ENCODE assay signal across 8 mouse cellular contexts in genomic region chr2:163599226-163599625, GRCm38 (mm10). TPM values are rescaled to one million over a fixed set of nuclear protein-coding genes. Genes with fewer than 3 reads are reported as not detected.
DNase-seq lines count a peak whose midpoint lies in the region; ATAC-seq and TF ChIP-seq lines count a peak whose summit lies in the region.

No protein-coding gene starts in this region.

- H3K27ac ChIP-seq in kidney, embryonic 15.5 days = no peak overlapping the region
- H3K27ac ChIP-seq in CH12.LX (ENCODE audit: insufficient read depth, low read depth) = no peak overlapping the region

- H3K4me1 ChIP-seq in kidney, embryonic 15.5 days = peaks cover 41% of the 10 kb centered on the region
- peaks cover 4 to 40% of the 10 kb centered on the region in 2 experiments; a peak in 3 of 4 replicates for H3K4me1 ChIP-seq in CH12.LX (ENCODE audit: control insufficient read depth in 1 of 2, insufficient read depth in 2 of 2)

- ATAC-seq in kidney, embryonic 15.5 days (replicated peaks; ENCODE audit: low FRiP score) = no peak
- ATAC-seq in megakaryocyte-erythroid progenitor cell, adult 5-6 weeks (replicated peaks; ENCODE audit: low FRiP score, low TSS enrichment, poor library complexity, severe bottlenecking) = peak; percentile 38; the same call in 1 of the 2 replicates

- dilution Hi-C loops in CH12.LX (cut with MboI; ENCODE audit: extremely low pct_ligation_motif_present, extremely low pct_unique_long_range_greater_than_20kb, low sequenced_read_pairs) = no loop called here

- in situ Hi-C loops in CH12.LX (cut with MboI; ENCODE audit: low pct_ligation_motif_present, low pct_unique_long_range_greater_than_20kb, low sequenced_read_pairs) = loop anchor here (10.0 kb wide), 1 partner anchor 64 kb away; no protein-coding TSS in a partner anchor

- peaks cover 13% of the 10 kb centered on the region for H3K79me2 ChIP-seq in CH12.LX (replicated peaks; ENCODE audit: control insufficient read depth, extremely low read depth, insufficient read depth, poor library complexity, severe bottlenecking)

- TF ChIP-seq POLR2A in CH12.LX (IDR thresholded peaks at IDR 0.05; ENCODE audit: low read depth, low read length) = no peak

- H3K27me3 ChIP-seq in kidney, embryonic 15.5 days = no peaks in the 10 kb centered on the region
- H3K27me3 ChIP-seq in CH12.LX (replicated peaks) = peaks cover 10% of the 10 kb centered on the region

- TF ChIP-seq RAD21 in CH12.LX (IDR thresholded peaks at IDR 0.05; ENCODE audit: low read depth, low read length) = peak; percentile 33

- H3K36me3 ChIP-seq in kidney, embryonic 15.5 days = no peaks in the 10 kb centered on the region
- H3K36me3 ChIP-seq in CH12.LX (replicated peaks in 1 of 2; ENCODE audit: control insufficient read depth in 1 of 2, insufficient read depth in 1 of 2, low read length in 1 of 2) = no peaks in the 10 kb centered on the region

- TF ChIP-seq EP300 in CH12.LX (IDR thresholded peaks at IDR 0.05; ENCODE audit: low read length) = no peak

- H3K4me3 ChIP-seq in kidney, embryonic 15.5 days (replicated peaks) = no peak overlapping the region
- no peak overlapping the region for H3K4me3 ChIP-seq in CH12.LX (replicated peaks in 1 of 3; ENCODE audit: low read depth in 2 of 3, low read length in 2 of 3, poor library complexity in 1 of 3)

- WGBS in kidney, embryonic 15.5 days = 0% methylated on average over 1 of the region's 1 CpGs

- no peak overlapping the region for H3K9ac ChIP-seq in kidney, embryonic 15.5 days
- H3K9ac ChIP-seq in CH12.LX (ENCODE audit: insufficient read depth, low read depth) = no peak overlapping the region

- H3K4me2 ChIP-seq in kidney, embryonic 15.5 days = no peak overlapping the region
- H3K4me2 ChIP-seq in CH12.LX (ENCODE audit: insufficient read depth, low read depth, poor library complexity, severe bottlenecking) = no peak overlapping the region

- peak; percentile 85 to 89 for TF ChIP-seq CTCF in CH12.LX (conservative IDR thresholded peaks at IDR 0.05 in 1 of 2, IDR thresholded peaks at IDR 0.05 in 1 of 2; ENCODE audit: low read depth in 2 of 2, low read length in 2 of 2)

- no peaks in the 10 kb centered on the region for H3K9me3 ChIP-seq in kidney, embryonic 15.5 days (replicated peaks)
- H3K9me3 ChIP-seq in CH12.LX (replicated peaks; ENCODE audit: low read length) = no peaks in the 10 kb centered on the region

- DNase-seq in kidney, adult 11 months = peak; percentile 48
- DNase-seq in CH12.LX (ENCODE audit: extremely low read depth) = peak; percentile 75
- DNase-seq in adrenal gland, adult 2 months = peak; percentile 66
- DNase-seq in embryo, embryonic 11.5 days (ENCODE audit: low read depth, low spot score) = peak; percentile 43
- peak; percentile 73 for DNase-seq in kidney, postnatal 14 days
- peak; percentile 79 for DNase-seq in thymus, postnatal 14 days

TF ChIP-seq in CH12.LX, 34 proteins besides CTCF, POLR2A, EP300 and RAD21:
- TF ChIP-seq JUND (conservative IDR thresholded peaks at IDR 0.05; ENCODE audit: low read depth, low read length) = no peak
- 0 out of 2 replicates have a peak, but pooled peaks have one; percentile 17 for TF ChIP-seq MAZ (IDR thresholded peaks at IDR 0.05; ENCODE audit: low read depth, low read length)
- no peak for TF ChIP-seq MAX (IDR thresholded peaks at IDR 0.05; ENCODE audit: low read length)
- no peak for TF ChIP-seq RCOR1 (conservative IDR thresholded peaks at IDR 0.05; ENCODE audit: low read depth, low read length)
- TF ChIP-seq CHD1 (IDR thresholded peaks at IDR 0.05; ENCODE audit: low read depth, low read length) = no peak
- no peak for TF ChIP-seq UBTF (IDR thresholded peaks at IDR 0.05; ENCODE audit: low read depth, low read length)
- TF ChIP-seq CHD2 (IDR thresholded peaks at IDR 0.05; ENCODE audit: low read length) = no peak
- peak; percentile 32; the same call in 1 of the 2 replicates for TF ChIP-seq NELFE (IDR thresholded peaks at IDR 0.05; ENCODE audit: low read depth, low read length)
- TF ChIP-seq ZNF384 (IDR thresholded peaks at IDR 0.05; ENCODE audit: low read depth, low read length) = no peak
- peak; percentile 37; the same call in 1 of the 2 replicates for TF ChIP-seq TCF12 (IDR thresholded peaks at IDR 0.05; ENCODE audit: low read depth, low read length)
- no peak for TF ChIP-seq SIN3A (IDR thresholded peaks at IDR 0.05; ENCODE audit: low read length)
- no peak for TF ChIP-seq GABPA (IDR thresholded peaks at IDR 0.05; ENCODE audit: insufficient replicate concordance, low read depth, low read length)
- TF ChIP-seq NRF1 (IDR thresholded peaks at IDR 0.05; ENCODE audit: low read depth, low read length) = no peak
- TF ChIP-seq SMC3 (IDR thresholded peaks at IDR 0.05; ENCODE audit: low read depth, low read length) = peak; percentile 68
- TF ChIP-seq ELF1 (IDR thresholded peaks at IDR 0.05; ENCODE audit: low read depth, low read length) = peak; percentile 30; the same call in 1 of the 2 replicates
- no peak for TF ChIP-seq MAFK (IDR thresholded peaks at IDR 0.05; ENCODE audit: insufficient replicate concordance, low read length)
- TF ChIP-seq ETS1 (conservative IDR thresholded peaks at IDR 0.05; ENCODE audit: low read depth, low read length) = no peak
- no peak for TF ChIP-seq PAX5 (IDR thresholded peaks at IDR 0.05; ENCODE audit: low read length)
- TF ChIP-seq HCFC1 (IDR thresholded peaks at IDR 0.05; ENCODE audit: low read depth, low read length) = no peak
- no peak for TF ChIP-seq ZMIZ1 (IDR thresholded peaks at IDR 0.05; ENCODE audit: low read depth, low read length)
- TF ChIP-seq ZC3H11A (IDR thresholded peaks at IDR 0.05; ENCODE audit: low read depth, low read length) = no peak
- no peak for TF ChIP-seq ZKSCAN1 (IDR thresholded peaks at IDR 0.05; ENCODE audit: borderline replicate concordance, low read depth, low read length)
- 0 out of 2 replicates have a peak, but pooled peaks have one; percentile 47 for TF ChIP-seq MEF2A (IDR thresholded peaks at IDR 0.05; ENCODE audit: borderline replicate concordance, low read depth, low read length)

RNA-seq across cellular contexts. Expression of gene Ttpal, which starts 2.9 kb away (rescaled TPM):
- polyA plus RNA-seq in kidney, embryonic 15.5 days (2015; fragmentation: Nextera tagmentation; extraction: Ambion mirVana) = 29.2 and 30.6 TPM in 2 replicates
- 25.7 and 26.2 TPM in 2 replicates for total RNA-seq in CH12.LX (2012; rRNA removed)
- total RNA-seq in CH12.LX (2014; rRNA removed) = 32.5 and 38.9 TPM in 2 replicates
- 17.3 and 21.9 TPM in 2 replicates for polyA plus RNA-seq in CH12.LX (2012; ENCODE audit: insufficient read length, low read depth)
- total RNA-seq in adrenal gland, adult 2 months (2021) = 10 to 100 TPM; 25.6 to 27.0 TPM
- polyA plus RNA-seq in adrenal gland, adult 2 months (2012; rRNA removed) = 27.3 and 32.3 TPM in 2 replicates
- total RNA-seq in megakaryocyte-erythroid progenitor cell, adult 5-6 weeks (2014; fragmentation: Nextera tagmentation) = 15.6 and 27.3 TPM in 2 replicates
- 9.0 and 10.9 TPM in 2 replicates for total RNA-seq in megakaryocyte-erythroid progenitor cell, adult 5-6 weeks (2017)

RNA-seq across cellular contexts. Expression of gene Serinc3, which starts 45.7 kb away (rescaled TPM):
- 43.7 and 44.0 TPM in 2 replicates for polyA plus RNA-seq in kidney, embryonic 15.5 days (2015; fragmentation: Nextera tagmentation; extraction: Ambion mirVana)
- total RNA-seq in CH12.LX (2012; rRNA removed) (345 and 358 TPM in 2 replicates), CH12.LX (2014; rRNA removed) (411 and 467 TPM in 2 replicates)
- polyA plus RNA-seq in CH12.LX (2012; ENCODE audit: insufficient read length, low read depth) = 493 and 611 TPM in 2 replicates
- 100 to 1,000 TPM; 482 to 621 TPM for total RNA-seq in adrenal gland, adult 2 months (2021)
- 402 and 442 TPM in 2 replicates for polyA plus RNA-seq in adrenal gland, adult 2 months (2012; rRNA removed)
- total RNA-seq in megakaryocyte-erythroid progenitor cell, adult 5-6 weeks (2014; fragmentation: Nextera tagmentation) = 438 and 460 TPM in 2 replicates
- total RNA-seq in megakaryocyte-erythroid progenitor cell, adult 5-6 weeks (2017) = 469 and 531 TPM in 2 replicates

RNA-seq across cellular contexts. Expression of gene Pkig, which starts 59.0 kb away (rescaled TPM):
- polyA plus RNA-seq in kidney, embryonic 15.5 days (2015; fragmentation: Nextera tagmentation; extraction: Ambion mirVana) = 167 and 174 TPM in 2 replicates
- total RNA-seq in CH12.LX (2012; rRNA removed) (225 and 253 TPM in 2 replicates), CH12.LX (2014; rRNA removed) (227 and 228 TPM in 2 replicates)
- 364 and 473 TPM in 2 replicates for polyA plus RNA-seq in CH12.LX (2012; ENCODE audit: insufficient read length, low read depth)
- 10 to 100 TPM; 37.1 to 49.1 TPM for total RNA-seq in adrenal gland, adult 2 months (2021)
- polyA plus RNA-seq in adrenal gland, adult 2 months (2012; rRNA removed) = 146 and 147 TPM in 2 replicates
- total RNA-seq in megakaryocyte-erythroid progenitor cell, adult 5-6 weeks (2014; fragmentation: Nextera tagmentation) = 92.1 and 105 TPM in 2 replicates
- 38.2 and 70.3 TPM in 2 replicates for total RNA-seq in megakaryocyte-erythroid progenitor cell, adult 5-6 weeks (2017)
